Mouse (Mus musculus) ES-E14 (cell line): ENCODE measurements around the gene 2810459M11Rik. TPM values are rescaled to one million over a fixed set of nuclear protein-coding genes. Genes with fewer than 3 reads are reported as not detected.
"Not testable (repeated sequence)": the region's sequence is repeated elsewhere in the genome, so short reads cannot be mapped to it uniquely, and the experiment has no call there.

ENCODE experiments used
- DNase-seq: peaks from one replicate; pipeline ENCODE4 v3.0.0-alpha.2; 2013; ENCODE audit warnings: low read depth, low spot score
- H3K27ac ChIP-seq: 2 replicates; pipeline ENCODE4 v1.5.1; 2012; ENCODE audit warnings: low read depth, mild to moderate bottlenecking, low read length, moderate library complexity, mixed read lengths; ENCODE audit not compliant: poor library complexity, insufficient read depth, severe bottlenecking
- H3K36me3 ChIP-seq: 2 replicates; pipeline ENCODE4 v1.6.1; 2012; ENCODE audit warnings: mild to moderate bottlenecking, low read length, moderate library complexity, mixed read lengths; ENCODE audit not compliant: control insufficient read depth, poor library complexity, insufficient read depth, severe bottlenecking
- H3K4me1 ChIP-seq, 2 experiments: fragments of 150-350 bp in 1 of 2; sonication (generic) in 1 of 2; 2 replicates each; pipeline ENCODE4 v1.6.1; 2012; ENCODE audit warnings: low read length in 2 of 2, mild to moderate bottlenecking in 1 of 2, mixed read lengths in 1 of 2; ENCODE audit not compliant: control insufficient read depth in 2 of 2, insufficient read depth in 2 of 2, poor library complexity in 1 of 2
- H3K4me3 ChIP-seq, 2 experiments: fragments of 150-350 bp in 1 of 2; sonication (generic) in 1 of 2; 2 replicates each; pipeline ENCODE4 v1.5.1; 2012; ENCODE audit warnings: low read length in 2 of 2, low read depth in 1 of 2, mild to moderate bottlenecking in 1 of 2, mixed read lengths in 1 of 2; ENCODE audit not compliant: insufficient read depth in 1 of 2, poor library complexity in 1 of 2, severe bottlenecking in 1 of 2
- H3K9ac ChIP-seq: 2 replicates; pipeline ENCODE4 v1.6.1; 2012; ENCODE audit warnings: low read depth, mild to moderate bottlenecking, low read length, mixed read lengths; ENCODE audit not compliant: poor library complexity, insufficient read depth, severe bottlenecking
- H3K9me3 ChIP-seq: fragments of 150-350 bp; sonication (generic); 2 replicates; pipeline ENCODE4 v1.6.1; 2012; ENCODE audit warnings: low read depth, mild to moderate bottlenecking, low read length; ENCODE audit not compliant: control insufficient read depth, insufficient read depth
- CHD2 ChIP-seq: IDR thresholded peaks from 2 replicates; pipeline ENCODE4 v1.6.1; 2014; ENCODE audit warnings: mild to moderate bottlenecking, low read depth, low read length, inconsistent platforms
- HCFC1 ChIP-seq: IDR thresholded peaks from 2 replicates; pipeline ENCODE4 v1.6.1; 2012; ENCODE audit warnings: low read length, inconsistent platforms, borderline replicate concordance; ENCODE audit not compliant: insufficient read depth
- MAFK ChIP-seq: IDR thresholded peaks from 2 replicates; pipeline ENCODE4 v1.6.1; 2014; ENCODE audit warnings: mild to moderate bottlenecking, low read depth, low read length, inconsistent platforms; ENCODE audit not compliant: insufficient read depth
- ZC3H11A ChIP-seq: IDR thresholded peaks from 2 replicates; pipeline ENCODE4 v1.6.1; 2012; ENCODE audit warnings: low read depth, mild to moderate bottlenecking, inconsistent platforms, low read length, borderline replicate concordance
- ZNF384 ChIP-seq: IDR thresholded peaks from 2 replicates; pipeline ENCODE4 v1.6.1; 2012; ENCODE audit warnings: low read depth, low read length, inconsistent platforms
- in situ Hi-C, 2 experiments: fragments of 600-800 bp; cut with MboI; formaldehyde crosslinking; loops; one replicate each; pipeline ENCODE4 v1.15.1; 2025; ENCODE audit warnings: low sequenced_read_pairs in 2 of 2, inconsistent platforms in 1 of 2; ENCODE audit not compliant: unreplicated experiment in 2 of 2
- total RNA-seq: library from RNA; depleted of rRNA; stranded (reverse); fragments of 300-350 nt; gene quantifications from 2 replicates; pipeline ENCODE4 v1.2.3, GENCODE M21; 2012

2810459M11Rik gene
- total RNA-seq, 1 experiment = 0.67 TPM

DNA sequence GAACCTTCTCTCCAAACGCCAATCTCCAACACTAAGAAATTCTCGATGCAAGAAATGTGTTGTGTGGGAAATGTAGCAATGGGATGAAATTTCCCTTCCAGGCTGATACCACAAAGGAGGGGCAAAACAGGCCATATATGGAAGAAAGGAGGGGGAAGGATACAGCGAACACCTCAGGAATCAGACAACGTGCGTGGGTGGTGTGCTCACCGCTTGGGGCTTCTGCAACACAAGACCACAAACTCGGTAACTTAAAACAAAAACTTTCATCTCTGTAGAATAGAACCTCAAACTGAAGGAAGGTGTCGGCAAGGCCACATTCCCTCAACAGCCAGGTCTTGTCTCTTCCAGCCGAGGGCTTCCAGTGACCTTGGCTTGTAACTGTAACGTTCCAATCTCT, 40.1 kb upstream of the 2810459M11Rik start:
- H3K36me3 ChIP-seq = no peaks in the 10 kb centered on the region
- H3K4me1 ChIP-seq = peaks cover 0 to 2% of the 10 kb centered on the region in 2 experiments; a peak in 1 of 4 replicates
- H3K4me3 ChIP-seq = no peak overlapping the region
- no peak for DNase-seq
- TF ChIP-seq MAFK (no peak), CHD2 (no peak), HCFC1 (no peak), ZNF384 (no peak), ZC3H11A (no peak)
- H3K9ac ChIP-seq = no peak overlapping the region
- no peaks in the 10 kb centered on the region for H3K9me3 ChIP-seq
- in situ Hi-C loops = loop anchor here in 1 of 2 experiments (5.0 kb wide), 1 partner anchor 153 kb away; no protein-coding TSS in a partner anchor
- H3K27ac ChIP-seq = no peak overlapping the region

DNA sequence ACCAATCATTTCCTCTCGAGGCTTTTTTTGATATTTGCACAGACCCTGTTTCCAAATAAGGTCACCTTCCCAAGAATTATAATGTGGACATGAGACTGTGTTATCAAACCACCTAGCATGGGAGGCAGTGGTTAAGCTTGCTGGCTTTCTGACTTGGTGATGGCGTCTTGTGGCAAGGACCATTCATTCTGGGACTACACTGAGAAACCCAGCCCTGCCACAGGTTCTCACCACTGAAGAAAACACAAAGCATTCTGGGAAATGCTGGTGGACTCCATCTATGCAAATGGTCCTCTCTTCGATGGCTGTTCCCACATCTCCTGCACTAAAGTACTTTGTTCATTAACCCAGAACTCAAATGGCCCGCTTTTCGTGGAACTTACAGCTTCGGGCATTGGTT, 39.6 kb upstream of the 2810459M11Rik start:
- Histone ChIP-seq H3K4me1 (peaks cover 0 to 2% of the 10 kb centered on the region in 2 experiments; a peak in 1 of 4 replicates), H3K9ac (no peak overlapping the region), H3K9me3 (no peaks in the 10 kb centered on the region), H3K4me3 (no peak overlapping the region), H3K36me3 (no peaks in the 10 kb centered on the region), H3K27ac (no peak overlapping the region)
- no peak for DNase-seq
- in situ Hi-C loops = loop anchor here in 1 of 2 experiments (5.0 kb wide), 1 partner anchor 154 kb away; no protein-coding TSS in a partner anchor
- no peak for TF ChIP-seq ZNF384

DNA sequence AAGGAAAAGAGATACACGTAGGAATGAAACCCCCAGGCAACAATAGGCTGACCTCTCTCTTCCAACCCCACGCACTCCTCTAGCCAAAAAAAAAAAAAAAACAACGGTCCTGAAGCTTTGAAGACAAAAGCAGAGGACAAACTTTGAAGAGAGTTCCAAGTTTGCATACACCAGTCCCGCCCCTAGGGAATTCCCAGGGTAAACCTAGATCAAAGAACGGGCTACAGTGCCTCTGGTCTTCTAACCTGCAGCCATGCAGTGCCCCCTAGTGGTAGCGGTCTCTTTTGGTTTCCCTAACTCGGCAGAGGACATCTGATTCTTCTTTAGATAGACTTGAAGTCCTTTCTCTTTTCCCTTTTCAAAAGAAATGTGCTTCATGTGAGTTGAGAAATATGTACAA, 37.9 kb upstream of the 2810459M11Rik start:
- DNase-seq = peak; percentile 92

DNA sequence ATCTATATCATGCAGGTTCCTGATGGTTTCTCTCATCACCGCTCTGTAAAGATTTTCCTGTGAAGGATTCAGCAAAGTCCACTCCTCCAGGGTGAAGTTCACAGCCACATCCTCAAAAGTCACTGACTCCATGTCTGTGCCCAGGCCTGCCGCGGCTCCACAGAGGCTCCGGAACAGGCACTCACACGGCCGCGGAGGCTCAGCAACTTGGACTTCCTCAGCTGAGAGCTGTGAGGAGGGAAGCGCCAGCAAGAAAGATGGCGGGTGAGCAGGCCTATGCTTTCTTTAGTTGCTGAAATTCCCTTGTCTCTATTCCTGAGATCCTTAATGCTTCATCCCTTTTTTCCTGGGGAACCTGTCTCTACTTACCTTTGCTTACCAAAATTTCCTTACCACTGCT, 29.9 kb upstream of the 2810459M11Rik start:
- H3K36me3 ChIP-seq, H3K4me1 ChIP-seq, H3K27ac ChIP-seq, H3K9me3 ChIP-seq, in situ Hi-C loops, H3K9ac ChIP-seq, DNase-seq, H3K4me3 ChIP-seq: not testable (repeated sequence)

More for the DNA sequence above, 37.9 kb upstream of the 2810459M11Rik start:
- Histone ChIP-seq H3K9ac (no peak overlapping the region), H3K9me3 (no peaks in the 10 kb centered on the region), H3K36me3 (no peaks in the 10 kb centered on the region), H3K4me1 (peaks cover 0 to 2% of the 10 kb centered on the region in 2 experiments; a peak in 1 of 4 replicates), H3K4me3 (no peak overlapping the region), H3K27ac (no peak overlapping the region)
- TF ChIP-seq HCFC1 = no peak
- no peak for TF ChIP-seq MAFK
- TF ChIP-seq ZC3H11A = peak; percentile 68
- TF ChIP-seq ZNF384 = peak; percentile 88
- no peak for TF ChIP-seq CHD2
- in situ Hi-C loops = loop anchor here in 1 of 2 experiments (5.0 kb wide), 1 partner anchor 155 kb away; no protein-coding TSS in a partner anchor

DNA sequence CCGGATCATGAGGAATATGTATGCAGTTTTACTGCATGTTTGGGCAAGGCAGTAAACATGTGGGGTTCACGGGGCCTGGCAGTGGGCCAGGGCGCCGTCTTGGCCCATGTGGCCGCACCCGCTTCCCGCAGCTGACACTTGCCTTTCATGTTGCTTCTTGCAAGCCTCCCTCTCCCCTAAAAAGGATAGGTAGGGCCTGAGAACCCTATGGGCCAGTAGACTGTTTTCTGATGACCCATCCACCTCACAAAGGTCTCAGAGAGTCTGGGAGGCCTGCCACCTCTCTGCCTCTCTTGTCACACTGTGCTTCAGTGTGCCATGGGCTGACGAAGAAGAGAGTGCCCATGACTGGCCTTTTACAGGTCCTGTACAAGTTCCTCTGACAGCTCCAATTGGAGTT, 29.1 kb upstream of the 2810459M11Rik start, which contains the start of gene Spata3:
TSS of gene Spata3 (plus strand) at position 301 of the 400 bp plus-strand sequence.
- Histone ChIP-seq H3K4me1 (no peaks in the 10 kb centered on the region), H3K9me3 (no peaks in the 10 kb centered on the region), H3K4me3 (peak within 1 kb of the TSS; percentile 20 to 35; a peak in 2 of 4 replicates), H3K27ac (no peak within 1 kb of the TSS), H3K36me3 (no peaks in the 10 kb centered on the region), H3K9ac (no peak within 1 kb of the TSS)
- no peak for DNase-seq
- no peak for TF ChIP-seq ZNF384
- no peak for TF ChIP-seq ZC3H11A
- no peak for TF ChIP-seq HCFC1
- TF ChIP-seq CHD2 = no peak
- no peak for TF ChIP-seq MAFK
- in situ Hi-C loops = no loop called here
